Mouse (Mus musculus) heart, postnatal 0 days (tissue): ENCODE results near the gene Dyrk3. TPM values are rescaled to one million over a fixed set of nuclear protein-coding genes. Genes with fewer than 3 reads are reported as not detected.

Experiments used
- ATAC-seq: fragments of 200-750 bp; cut with Nextera tagmentation; 2 replicates; pipeline ENCODE4 v1.8.0; 2017; ENCODE audit warnings: low read depth, moderate number of reproducible peaks, moderate library complexity; ENCODE audit not compliant: insufficient read depth
- DNase-seq: peaks from one replicate; pipeline ENCODE4 v3.0.0-alpha.2; 2016; ENCODE audit warnings: low spot score
- H3K27ac ChIP-seq: fragments of 300-500 bp; sonication (generic); 2 replicates; pipeline ENCODE4 v1.5.1; 2014; ENCODE audit warnings: low read depth, mild to moderate bottlenecking
- H3K27me3 ChIP-seq: fragments of 300-500 bp; sonication (generic); 2 replicates; pipeline ENCODE4 v1.6.1; 2014; ENCODE audit warnings: low read length, mixed read lengths; ENCODE audit not compliant: control insufficient read depth, insufficient read depth
- H3K36me3 ChIP-seq: fragments of 300-500 bp; sonication (generic); replicated peaks from 2 replicates; pipeline ENCODE4 v1.6.1; 2014; ENCODE audit warnings: low read length, mixed read lengths; ENCODE audit not compliant: control insufficient read depth, insufficient read depth
- H3K4me1 ChIP-seq: fragments of 300-500 bp; sonication (generic); 2 replicates; pipeline ENCODE4 v1.6.1; 2014; ENCODE audit warnings: antibody characterized with exemption; ENCODE audit not compliant: control insufficient read depth, insufficient read depth
- H3K4me2 ChIP-seq: fragments of 300-500 bp; sonication (generic); 2 replicates; pipeline ENCODE4 v1.6.1; 2014; ENCODE audit warnings: low read depth, mild to moderate bottlenecking, low read length, moderate library complexity
- H3K4me3 ChIP-seq: fragments of 300-500 bp; sonication (generic); 2 replicates; pipeline ENCODE4 v1.5.1; 2014; ENCODE audit warnings: low read depth, low read length
- H3K9ac ChIP-seq: fragments of 300-500 bp; sonication (generic); replicated peaks from 2 replicates; pipeline ENCODE4 v1.6.1; 2014; ENCODE audit warnings: low read depth, low read length, mixed read lengths
- H3K9me3 ChIP-seq: fragments of 300-500 bp; sonication (generic); replicated peaks from 2 replicates; pipeline ENCODE4 v1.6.1; 2016; ENCODE audit warnings: low read length; ENCODE audit not compliant: control insufficient read depth
- CTCF ChIP-seq: IDR thresholded peaks from 2 replicates; pipeline ENCODE4 v1.5.1; 2016; ENCODE audit warnings: antibody characterized with exemption, control low read depth, low read depth
- EP300 ChIP-seq: IDR thresholded peaks from 2 replicates; pipeline ENCODE4 v1.6.1; 2016; ENCODE audit warnings: antibody characterized with exemption, low read depth
- WGBS: fragments of 180-500 bp; shearing (Covaris S2); extraction: QIAGEN DNeasy Blood & Tissue Kit; methylation state at CpG from one replicate; pipeline ENCODE4 v1.1.7; 2014; 5-methylcytosine and 5-hydroxymethylcytosine counted together
- polyA plus RNA-seq: library from polyadenylated mRNA; unstranded; fragments of >200 nt; fragmentation: Nextera tagmentation; extraction: Ambion mirVana; gene quantifications from 2 replicates; pipeline ENCODE4 v1.2.1, GENCODE M21; 2015
- total RNA-seq: library from RNA; depleted of rRNA; stranded (reverse); fragments of >200 nt; gene quantifications from 2 replicates; pipeline ENCODE4 v1.2.3, GENCODE M21; 2014; ENCODE audit warnings: low replicate concordance

Dyrk3 gene
- total and polyA plus RNA-seq, 2 experiments from 2014 or later = 0.86 to 1.4 TPM

DNA sequence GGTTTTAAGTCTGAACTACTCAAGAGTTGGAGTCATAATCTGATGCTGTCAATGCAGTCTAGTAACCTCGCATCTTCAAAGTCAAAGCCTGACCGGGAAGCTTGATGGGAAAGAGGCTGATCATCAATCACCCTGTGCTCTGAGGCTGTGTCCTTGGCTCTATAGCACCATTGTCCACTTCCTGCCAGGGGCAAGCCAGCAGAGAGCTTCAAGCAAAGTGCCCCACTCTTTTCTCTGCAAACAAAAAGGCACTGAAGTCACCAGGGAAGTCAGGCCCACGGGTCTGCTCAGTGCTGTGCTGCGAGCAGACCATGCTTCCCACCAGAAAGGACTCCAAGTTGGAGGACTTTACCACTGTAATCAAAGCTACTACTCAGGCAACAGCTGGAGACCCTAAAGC is 39.1 kb upstream of the Dyrk3 start:
- no peaks in the 10 kb centered on the region for H3K27me3 ChIP-seq
- DNase-seq (no peak), ATAC-seq (no peak)
- H3K27ac ChIP-seq = no peak overlapping the region
- peaks cover 77% of the 10 kb centered on the region for H3K36me3 ChIP-seq
- WGBS = 78% methylated on average over 4 of the region's 4 CpGs
- TF ChIP-seq EP300 (no peak), CTCF (no peak)
- H3K9ac ChIP-seq = no peak overlapping the region
- H3K9me3 ChIP-seq = no peaks in the 10 kb centered on the region
- no peak overlapping the region for H3K4me2 ChIP-seq
- no peaks in the 10 kb centered on the region for H3K4me1 ChIP-seq
- H3K4me3 ChIP-seq = no peak overlapping the region

DNA sequence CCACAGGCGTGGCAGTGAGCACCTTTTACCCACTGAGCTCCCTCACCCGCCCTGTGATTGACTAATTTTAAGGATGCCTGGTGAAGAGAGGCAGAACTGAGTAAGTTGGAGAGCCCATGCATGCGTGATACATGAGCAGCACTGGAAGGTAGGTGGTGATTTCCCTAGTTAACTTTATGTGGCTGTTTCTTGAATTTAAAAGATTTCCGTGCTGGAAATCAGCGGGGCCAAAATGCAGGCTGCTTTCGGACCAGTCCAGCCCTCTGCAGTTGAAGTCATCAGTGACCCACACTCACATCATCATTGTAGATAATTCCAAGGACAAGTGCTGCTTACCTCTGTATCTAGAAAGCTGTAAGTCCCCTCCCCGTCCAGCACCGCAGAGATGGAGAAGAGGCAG is 37.7 kb upstream of the Dyrk3 start:
- H3K4me2 ChIP-seq = no peak overlapping the region
- ATAC-seq = no peak
- WGBS = 92% methylated on average over 8 of the region's 8 CpGs
- H3K36me3 ChIP-seq = peaks cover 92% of the 10 kb centered on the region
- no peak overlapping the region for H3K27ac ChIP-seq
- TF ChIP-seq CTCF (no peak), EP300 (no peak)
- no peak overlapping the region for H3K4me3 ChIP-seq
- no peaks in the 10 kb centered on the region for H3K27me3 ChIP-seq
- H3K9ac ChIP-seq = no peak overlapping the region
- no peaks in the 10 kb centered on the region for H3K9me3 ChIP-seq
- DNase-seq = no peak
- no peaks in the 10 kb centered on the region for H3K4me1 ChIP-seq

DNA sequence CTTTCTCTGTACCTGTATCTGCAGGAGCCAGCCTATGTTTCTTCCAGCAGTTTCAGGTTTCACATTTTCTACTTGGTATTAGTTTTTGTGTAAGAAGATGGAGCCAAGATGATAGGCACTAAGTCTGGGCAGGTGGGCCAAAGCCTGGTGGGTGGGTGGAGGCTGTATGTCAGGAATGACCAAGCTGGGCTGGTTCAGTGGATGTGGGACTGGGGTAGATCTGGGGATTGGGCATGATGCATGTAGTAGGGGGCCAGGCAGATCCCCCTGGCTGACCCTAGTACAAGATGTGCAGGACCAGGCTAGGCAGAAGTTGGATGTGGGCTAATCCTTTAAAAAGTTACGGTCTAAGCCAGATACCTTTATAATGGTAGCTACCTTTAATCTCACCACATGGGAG is 37.0 kb upstream of the Dyrk3 start:
- H3K9ac ChIP-seq = no peak overlapping the region
- H3K4me3 ChIP-seq = no peak overlapping the region
- H3K27ac ChIP-seq = no peak overlapping the region
- H3K4me2 ChIP-seq = no peak overlapping the region
- TF ChIP-seq CTCF (no peak), EP300 (no peak)
- peaks cover 93% of the 10 kb centered on the region for H3K36me3 ChIP-seq
- no peaks in the 10 kb centered on the region for H3K9me3 ChIP-seq
- ATAC-seq (no peak), DNase-seq (no peak)
- H3K27me3 ChIP-seq = no peaks in the 10 kb centered on the region
- H3K4me1 ChIP-seq = no peaks in the 10 kb centered on the region
- whole genome bisulfite sequencing = 100% methylated on average over 1 of the region's 1 CpGs

DNA sequence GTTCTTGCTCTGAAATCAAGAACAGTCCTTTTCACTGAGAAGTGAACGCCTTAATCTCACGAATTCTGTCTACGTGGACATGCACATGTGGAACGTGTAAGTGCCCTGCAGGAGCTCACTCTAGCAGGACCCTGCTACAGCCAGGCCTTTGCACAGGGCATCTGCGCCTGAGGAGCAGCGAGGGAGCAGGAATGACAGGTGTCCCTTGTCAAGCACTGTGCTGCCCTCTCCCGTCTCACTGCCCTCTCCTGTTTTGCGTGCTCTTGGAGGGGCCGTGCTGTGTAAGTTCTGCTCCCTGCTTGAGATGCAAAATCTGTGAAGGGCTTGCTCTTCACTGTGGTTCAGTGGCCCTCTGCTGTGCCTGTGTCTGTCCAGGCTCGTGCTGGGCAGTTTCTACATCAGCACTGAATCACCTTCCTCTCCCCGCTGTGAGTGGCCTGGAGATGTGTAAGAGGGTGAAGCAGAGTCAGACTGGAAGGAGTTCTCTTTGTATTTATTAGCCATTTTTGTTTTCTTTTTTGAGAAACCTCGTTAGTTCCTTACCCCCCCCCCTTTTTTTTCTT is 36.2 kb upstream of the Dyrk3 start:
- Histone ChIP-seq H3K9ac (no peak overlapping the region), H3K4me3 (no peak overlapping the region), H3K4me2 (no peak overlapping the region), H3K36me3 (peaks cover 93% of the 10 kb centered on the region), H3K9me3 (no peaks in the 10 kb centered on the region), H3K27ac (no peak overlapping the region), H3K27me3 (no peaks in the 10 kb centered on the region), H3K4me1 (no peaks in the 10 kb centered on the region)
- TF ChIP-seq EP300 = no peak
- DNase-seq (no peak), ATAC-seq (no peak)
- WGBS = 69% methylated on average over 12 of the region's 12 CpGs

DNA sequence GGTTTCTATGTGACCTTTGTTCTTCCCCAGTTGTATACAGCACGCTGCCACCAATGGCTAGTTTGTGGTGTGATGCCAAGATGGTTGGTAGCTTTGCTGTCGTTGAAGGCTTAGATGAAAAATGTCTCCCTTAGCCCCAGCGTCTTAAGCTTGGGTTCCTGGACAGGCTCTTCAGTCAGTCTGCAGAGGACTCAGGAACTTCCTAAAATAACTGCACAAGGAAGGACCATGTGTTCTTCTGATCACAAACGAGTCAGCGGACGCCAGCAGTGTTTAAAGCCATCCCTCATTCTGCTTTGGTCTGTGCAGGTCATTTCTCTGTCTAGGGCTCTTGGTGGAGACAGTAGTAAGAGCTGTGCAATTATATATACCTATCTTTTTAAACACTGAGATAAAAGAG is 35.7 kb upstream of the Dyrk3 start:
- WGBS = 46% methylated on average over 6 of the region's 6 CpGs
- H3K36me3 ChIP-seq = peaks cover 98% of the 10 kb centered on the region
- no peak overlapping the region for H3K4me2 ChIP-seq
- H3K27me3 ChIP-seq = no peaks in the 10 kb centered on the region
- ATAC-seq = no peak
- H3K27ac ChIP-seq = no peak overlapping the region
- H3K9ac ChIP-seq = no peak overlapping the region
- DNase-seq = no peak
- no peaks in the 10 kb centered on the region for H3K9me3 ChIP-seq
- H3K4me1 ChIP-seq = no peaks in the 10 kb centered on the region
- no peak overlapping the region for H3K4me3 ChIP-seq
- TF ChIP-seq EP300 (no peak), CTCF (no peak)

DNA sequence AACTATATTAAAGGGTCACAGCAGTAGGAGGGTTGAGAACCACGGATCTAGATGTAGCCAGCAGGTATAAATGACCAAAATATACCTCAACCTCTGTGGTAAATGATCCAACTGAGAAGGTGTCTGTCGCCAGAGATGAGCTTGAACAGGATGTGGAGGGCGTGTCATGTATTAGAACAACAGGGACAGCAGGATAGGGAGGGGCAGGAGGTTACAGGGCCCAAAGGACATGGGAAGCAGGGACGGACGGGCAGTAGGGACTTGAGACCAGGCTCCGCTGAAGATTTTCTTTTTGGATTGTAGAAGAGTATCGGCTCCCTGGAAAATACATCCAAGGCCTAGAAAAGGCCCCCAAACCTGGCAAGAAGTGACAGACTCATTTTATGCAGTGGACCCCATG is 34.9 kb upstream of the Dyrk3 start:
- no peak overlapping the region for H3K4me2 ChIP-seq
- no peaks in the 10 kb centered on the region for H3K27me3 ChIP-seq
- peaks cover 100% of the 10 kb centered on the region for H3K36me3 ChIP-seq
- no peak for TF ChIP-seq EP300
- no peak for TF ChIP-seq CTCF
- no peak overlapping the region for H3K9ac ChIP-seq
- H3K27ac ChIP-seq = no peak overlapping the region
- no peak overlapping the region for H3K4me3 ChIP-seq
- ATAC-seq (no peak), DNase-seq (no peak)
- no peaks in the 10 kb centered on the region for H3K9me3 ChIP-seq
- H3K4me1 ChIP-seq = no peaks in the 10 kb centered on the region
- 76% methylated on average over 7 of the region's 7 CpGs for WGBS
